Mouse (Mus musculus): ENCODE results near the gene Rpl9-ps1.

Rpl9-ps1 gene

GRCm38 (mm10) chr11:83619037-83619436, 26.4 kb downstream of the Rpl9-ps1 start:
- no peak for DNase-seq (ENCODE audit: low spot score)

GRCm38 (mm10) chr11:83618238-83618637, 27.2 kb downstream of the Rpl9-ps1 start:
- no peak for DNase-seq (ENCODE audit: low spot score)

- DNase-seq (ENCODE audit: low spot score), result peak; percentile 47
These were observed 28.8 kb downstream of the Rpl9-ps1 start for GRCm38 (mm10) chr11:83616586-83616985.

- no peak for DNase-seq (ENCODE audit: low spot score)
These were observed 34.5 kb downstream of the Rpl9-ps1 start for GRCm38 (mm10) chr11:83610900-83611299.

DNA sequence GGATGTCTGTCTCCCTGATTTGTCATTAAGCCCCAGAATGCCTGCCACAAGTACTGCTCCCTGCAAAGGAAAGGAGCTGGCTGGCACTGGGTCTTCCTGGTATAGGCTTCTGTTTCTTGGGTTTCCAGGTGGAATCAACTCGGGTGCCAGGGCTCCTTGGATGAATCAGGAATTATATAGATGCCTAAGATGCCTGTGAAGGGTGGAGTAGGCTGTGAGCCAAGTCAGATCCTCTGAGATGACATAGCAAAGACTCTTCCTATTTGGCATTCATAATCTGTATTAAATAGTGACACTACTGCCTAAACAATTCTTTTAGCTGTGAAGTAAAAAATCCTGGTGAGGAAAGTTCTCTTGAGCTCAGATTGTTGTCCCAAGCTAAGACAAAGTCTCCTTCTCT, 39.0 kb downstream of the Rpl9-ps1 start:
- DNase-seq (ENCODE audit: low spot score), result no peak

- no peak for DNase-seq (ENCODE audit: low spot score)
These were observed 39.9 kb downstream of the Rpl9-ps1 start for GRCm38 (mm10) chr11:83605535-83605934.

- no peak for DNase-seq (ENCODE audit: low spot score)
These were observed 40.7 kb downstream of the Rpl9-ps1 start for GRCm38 (mm10) chr11:83604698-83605097.

DNA sequence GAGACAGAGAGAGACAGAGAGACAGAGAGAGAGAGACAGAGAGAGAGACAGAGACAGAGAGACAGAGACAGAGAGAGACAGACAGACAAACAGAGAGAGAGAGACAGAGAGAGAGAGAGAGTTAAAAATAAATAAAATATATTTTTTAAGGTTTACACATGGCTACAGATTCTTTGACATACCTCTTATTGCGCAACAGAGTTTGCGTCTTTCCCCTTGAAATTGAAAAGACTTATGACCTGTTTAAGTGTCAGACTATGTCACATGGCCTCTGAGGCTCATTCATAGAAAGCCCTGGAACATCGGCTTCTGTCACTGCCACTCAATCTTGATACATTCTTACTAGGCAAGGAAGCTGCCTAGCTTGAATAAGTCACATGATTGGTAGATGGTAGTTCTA, 42.0 kb downstream of the Rpl9-ps1 start:
- no peak for DNase-seq (ENCODE audit: low spot score)

- no peak for DNase-seq (ENCODE audit: low spot score)
These were observed 44.8 kb downstream of the Rpl9-ps1 start for GRCm38 (mm10) chr11:83600576-83600975.

- DNase-seq (ENCODE audit: low spot score), result no peak
These were observed 46.4 kb downstream of the Rpl9-ps1 start for GRCm38 (mm10) chr11:83598991-83599390.

DNA sequence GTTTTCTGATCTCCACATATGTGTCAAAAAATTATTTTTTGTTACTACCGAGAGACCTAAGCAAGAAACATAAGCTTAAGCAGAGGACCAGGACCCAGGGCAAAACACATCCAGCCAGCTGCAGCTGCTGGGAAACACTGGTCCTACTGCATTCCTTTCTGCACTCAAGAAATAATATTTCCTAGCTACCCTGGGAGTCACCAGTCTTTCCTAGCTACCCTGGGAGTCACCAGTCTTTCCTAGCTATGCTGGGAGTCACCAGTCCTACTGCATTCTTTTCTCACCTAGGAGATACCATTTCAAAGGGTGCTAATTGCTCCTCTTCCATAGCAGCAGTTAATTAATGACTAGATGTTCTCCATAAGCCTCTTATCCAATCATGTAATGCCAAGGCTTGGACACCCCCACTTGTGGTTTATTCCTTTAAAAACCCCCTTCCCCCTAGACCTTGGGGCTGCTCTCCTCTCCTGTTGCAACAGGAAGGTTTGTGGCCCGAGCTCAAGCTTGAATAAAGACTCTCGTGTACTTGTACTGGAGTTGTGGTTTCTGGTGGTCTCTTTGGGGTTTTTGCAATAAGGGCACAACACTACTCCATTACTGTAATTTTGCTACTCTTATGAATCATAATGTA, 47.1 kb downstream of the Rpl9-ps1 start:
- DNase-seq (ENCODE audit: low spot score), result no peak

GRCm38 (mm10) chr11:83597796-83598195, 47.6 kb downstream of the Rpl9-ps1 start:
- DNase-seq (ENCODE audit: low spot score), result no peak

DNA sequence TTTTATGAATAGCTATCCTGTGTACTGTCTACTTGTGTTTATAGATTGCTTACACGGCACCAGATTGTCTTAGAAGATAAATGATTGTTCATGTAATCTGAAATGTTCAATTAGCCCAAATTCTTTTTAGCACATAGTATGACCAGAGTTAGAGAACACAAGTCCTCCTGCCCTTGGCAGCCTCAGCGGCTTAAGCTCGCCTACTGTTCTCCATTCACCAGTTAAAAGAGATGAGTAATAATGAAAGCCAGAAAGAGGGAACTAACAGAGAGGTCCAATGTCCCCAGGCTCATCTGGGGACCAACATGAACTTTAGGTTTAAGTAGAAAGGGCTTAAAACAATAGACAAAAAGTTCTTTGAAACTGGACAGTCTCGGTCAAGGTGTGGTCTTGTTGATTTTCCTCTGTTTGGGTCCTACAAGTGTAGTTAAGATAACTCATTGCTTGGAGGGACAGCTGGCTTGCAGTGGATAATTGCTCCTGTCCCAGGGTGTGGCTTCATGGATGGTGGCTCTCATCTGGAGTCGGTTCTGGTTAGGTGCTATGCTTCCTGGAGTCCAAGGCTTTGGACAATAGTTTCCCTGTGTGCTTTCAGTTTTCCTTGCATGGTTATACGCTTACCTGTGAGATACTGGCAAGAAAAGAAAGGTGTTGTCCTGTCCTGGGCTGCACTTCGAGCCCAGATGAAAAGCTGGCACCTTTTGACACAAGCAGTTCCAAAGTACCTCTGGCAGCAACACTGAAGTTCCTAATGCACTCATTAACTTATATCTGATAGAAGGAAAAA, 49.6 kb downstream of the Rpl9-ps1 start:
- DNase-seq (ENCODE audit: low spot score), result no peak
